Mouse (Mus musculus): ENCODE results near the gene Manba.

GRCm38 (mm10) chr3:135505916-135506482, 20.6 kb downstream of the Manba start:
- TF ChIP-seq GATA1 (IDR thresholded peaks at IDR 0.05; ENCODE audit: borderline replicate concordance, low read length), result no peak
- TF ChIP-seq FLI1 (IDR thresholded peaks at IDR 0.05; ENCODE audit: low read length), result no peak

All from megakaryocyte, embryonic 14.5 days (primary cell).